ENCODE assay signal across 19 mouse cellular contexts in genomic region chr5:52673341-52673740, GRCm38 (mm10). TPM values are rescaled to one million over a fixed set of nuclear protein-coding genes. Genes with fewer than 3 reads are reported as not detected.
DNase-seq lines count a peak whose midpoint lies in the region; ATAC-seq lines count a peak whose summit lies in the region.
"Had no signal": no experiment of that assay in that cellular context is flagged by ENCODE, and none has a peak within 500 bp of the region (broad histone marks: within the 10 kb centered on the region; RNA-seq: fewer than 3 reads in every experiment).

No protein-coding gene starts in this region.

- H3K9ac ChIP-seq in forebrain, embryonic 13.5 days: no peak overlapping the region
- no peak overlapping the region for H3K9ac ChIP-seq in forebrain, embryonic 12.5 days
- no peak overlapping the region for H3K9ac ChIP-seq in midbrain, embryonic 11.5 days (ENCODE audit: low read length)
- no peak overlapping the region for H3K9ac ChIP-seq in midbrain, embryonic 14.5 days (replicated peaks; ENCODE audit: low read length)
- H3K9ac ChIP-seq: embryonic facial prominence, embryonic 13.5 days; hindbrain, embryonic 13.5 days had no signal

- no peaks in the 10 kb centered on the region for H3K27me3 ChIP-seq in forebrain, embryonic 13.5 days
- no peaks in the 10 kb centered on the region for H3K27me3 ChIP-seq in forebrain, embryonic 12.5 days
- H3K27me3 ChIP-seq in midbrain, embryonic 11.5 days (ENCODE audit: control insufficient read depth, insufficient read depth, low read length): no peaks in the 10 kb centered on the region
- no peaks in the 10 kb centered on the region for H3K27me3 ChIP-seq in midbrain, embryonic 14.5 days (ENCODE audit: control insufficient read depth, insufficient read depth, low read length)
- H3K27me3 ChIP-seq: hindbrain, embryonic 13.5 days had no signal

- H3K9me3 ChIP-seq in forebrain, embryonic 13.5 days (replicated peaks): no peaks in the 10 kb centered on the region
- H3K9me3 ChIP-seq in forebrain, embryonic 12.5 days: no peaks in the 10 kb centered on the region
- H3K9me3 ChIP-seq in midbrain, embryonic 11.5 days (ENCODE audit: control insufficient read depth, low read length): no peaks in the 10 kb centered on the region
- no peaks in the 10 kb centered on the region for H3K9me3 ChIP-seq in midbrain, embryonic 14.5 days (ENCODE audit: control insufficient read depth, low read length)
- H3K9me3 ChIP-seq: embryonic facial prominence, embryonic 13.5 days; hindbrain, embryonic 13.5 days had no signal

- intact Hi-C loops in left cerebral cortex, postnatal 25 days (cut with DNase I): no loop called here

- H3K36me3 ChIP-seq in forebrain, embryonic 13.5 days (ENCODE audit: poor library complexity, severe bottlenecking): no peaks in the 10 kb centered on the region
- H3K36me3 ChIP-seq in forebrain, embryonic 12.5 days (replicated peaks): no peaks in the 10 kb centered on the region
- no peaks in the 10 kb centered on the region for H3K36me3 ChIP-seq in midbrain, embryonic 11.5 days (ENCODE audit: control insufficient read depth, insufficient read depth, low read length)
- H3K36me3 ChIP-seq in midbrain, embryonic 14.5 days (ENCODE audit: control insufficient read depth, insufficient read depth, low read length): no peaks in the 10 kb centered on the region
- H3K36me3 ChIP-seq: embryonic facial prominence, embryonic 13.5 days; hindbrain, embryonic 13.5 days had no signal

- H3K4me3 ChIP-seq in forebrain, embryonic 13.5 days: no peak overlapping the region
- H3K4me3 ChIP-seq in forebrain, embryonic 12.5 days (replicated peaks): no peak overlapping the region
- H3K4me3 ChIP-seq in midbrain, embryonic 11.5 days (ENCODE audit: low read depth, low read length): no peak overlapping the region
- no peak overlapping the region for H3K4me3 ChIP-seq in midbrain, embryonic 14.5 days (replicated peaks; ENCODE audit: low read depth, low read length)
- H3K4me3 ChIP-seq: embryonic facial prominence, embryonic 13.5 days; gastrocnemius, adult 2 months; hindbrain, embryonic 13.5 days had no signal

- peaks cover 20% of the 10 kb centered on the region for H3K4me1 ChIP-seq in forebrain, embryonic 13.5 days
- peaks cover 13% of the 10 kb centered on the region for H3K4me1 ChIP-seq in forebrain, embryonic 12.5 days
- peaks cover 12% of the 10 kb centered on the region; the same call in 1 of the 2 replicates for H3K4me1 ChIP-seq in midbrain, embryonic 11.5 days (ENCODE audit: control insufficient read depth, insufficient read depth, low read length)
- H3K4me1 ChIP-seq in midbrain, embryonic 14.5 days (ENCODE audit: control insufficient read depth, insufficient read depth, low read length): 0 out of 2 replicates have a peak, but pooled peaks cover 4% of the 10 kb centered on the region

- H3K4me2 ChIP-seq in forebrain, embryonic 13.5 days: 0 out of 2 replicates have a peak overlapping the region, but pooled peaks have one; percentile 2
- H3K4me2 ChIP-seq in forebrain, embryonic 12.5 days: no peak overlapping the region
- no peak overlapping the region for H3K4me2 ChIP-seq in midbrain, embryonic 11.5 days
- no peak overlapping the region for H3K4me2 ChIP-seq in midbrain, embryonic 14.5 days (ENCODE audit: low read length)
- H3K4me2 ChIP-seq: embryonic facial prominence, embryonic 13.5 days; hindbrain, embryonic 13.5 days had no signal

- peak; percentile 55 for DNase-seq in adrenal gland, postnatal 10 days
- DNase-seq in adrenal gland, adult 8-10 months: no peak
- DNase-seq in midbrain, embryonic 11.5 days (ENCODE audit: low spot score, missing footprints): peak; percentile 82
- DNase-seq in midbrain, embryonic 14.5 days: no peak
- no peak for DNase-seq in left cerebral cortex, postnatal 25 days (ENCODE audit: low spot score in 2 of 2)
- DNase-seq: cerebellum, adult 11 months; cerebellum, adult 8-10 months; cerebellum, postnatal 14 days; gastrocnemius, adult 2 months; gastrocnemius, postnatal 25 days; heart, postnatal 10 days; heart, postnatal 4 days; kidney, adult 18-20 months had no signal

- no peak overlapping the region for H3K27ac ChIP-seq in forebrain, embryonic 13.5 days
- H3K27ac ChIP-seq in forebrain, embryonic 12.5 days: no peak overlapping the region
- H3K27ac ChIP-seq in midbrain, embryonic 11.5 days (ENCODE audit: low read depth, low read length): no peak overlapping the region
- no peak overlapping the region for H3K27ac ChIP-seq in midbrain, embryonic 14.5 days (replicated peaks; ENCODE audit: low read depth, low read length)
- H3K27ac ChIP-seq: embryonic facial prominence, embryonic 13.5 days; gastrocnemius, adult 2 months; hindbrain, embryonic 13.5 days; hindbrain, postnatal 0 days had no signal

- 14% methylated on average over 9 of the region's 9 CpGs for WGBS in forebrain, embryonic 13.5 days
- 8% methylated on average over 9 of the region's 9 CpGs for WGBS in forebrain, embryonic 12.5 days
- WGBS in midbrain, embryonic 11.5 days: 24% methylated on average over 9 of the region's 9 CpGs
- 23% methylated on average over 9 of the region's 9 CpGs for WGBS in midbrain, embryonic 14.5 days

- ATAC-seq in forebrain, embryonic 13.5 days: no peak
- no peak for ATAC-seq in forebrain, embryonic 12.5 days (ENCODE audit: low FRiP score)
- ATAC-seq in midbrain, embryonic 11.5 days (ENCODE audit: low FRiP score): no peak
- no peak for ATAC-seq in midbrain, embryonic 14.5 days (ENCODE audit: low FRiP score, low TSS enrichment)
- ATAC-seq in cerebellum, adult (ENCODE audit: insufficient number of reproducible peaks, low FRiP score, low TSS enrichment): no peak
- ATAC-seq: hindbrain, postnatal 0 days had no signal

RNA-seq across cellular contexts. Expression of gene Sepsecs, which starts 3.8 kb away (rescaled TPM):
- total RNA-seq in adrenal gland, postnatal 10 days (2021): 10 to 100 TPM; 18.9 to 20.6 TPM
- 10 to 100 TPM; 17.6 to 22.4 (median 18.1) TPM for total RNA-seq in adrenal gland, adult 8-10 months (2022)
- 7.1 and 9.2 TPM in 2 replicates for polyA plus RNA-seq in forebrain, embryonic 13.5 days (2015; fragmentation: Nextera tagmentation; extraction: Ambion mirVana)
- 9.1 and 9.7 TPM in 2 replicates for polyA plus RNA-seq in forebrain, embryonic 12.5 days (2016; fragmentation: Nextera tagmentation; extraction: Ambion mirVana)
- 8.0 and 8.7 TPM in 2 replicates for polyA plus RNA-seq in midbrain, embryonic 11.5 days (2014; fragmentation: Nextera tagmentation; extraction: Ambion mirVana)
- 7.2 and 10.7 TPM in 2 replicates for polyA plus RNA-seq in midbrain, embryonic 14.5 days (2014; fragmentation: Nextera tagmentation; extraction: Ambion mirVana)
- total RNA-seq in left cerebral cortex, postnatal 25 days (2021): 10 to 100 TPM; 10.1 TPM

Comparison
In these comparisons a context has a peak if more than half of its experiments do, and no peak if none do; other contexts are left out.
1. DNase-seq: peak in adrenal gland, postnatal 10 days (single experiment) and midbrain, embryonic 11.5 days (single experiment); none in adrenal gland, adult 8-10 months (single experiment), midbrain, embryonic 14.5 days (single experiment) and left cerebral cortex, postnatal 25 days (0 of 2).